Mouse (Mus musculus): ENCODE results near the gene Ddx24.
A peak's percentile ranks its signal among the peaks of the same experiment; 100 is the strongest.
"Not testable (repeated sequence)": the region's sequence is repeated elsewhere in the genome, so short reads cannot be mapped to it uniquely, and the experiment has no call there.

Ddx24 gene

GRCm38 (mm10) chr12:103425729-103426470 lies at the start of gene Ddx24:
Ddx24 (minus strand) TSS chr12:103425830.
- peak; percentile 98 for DNase-seq

DNA sequence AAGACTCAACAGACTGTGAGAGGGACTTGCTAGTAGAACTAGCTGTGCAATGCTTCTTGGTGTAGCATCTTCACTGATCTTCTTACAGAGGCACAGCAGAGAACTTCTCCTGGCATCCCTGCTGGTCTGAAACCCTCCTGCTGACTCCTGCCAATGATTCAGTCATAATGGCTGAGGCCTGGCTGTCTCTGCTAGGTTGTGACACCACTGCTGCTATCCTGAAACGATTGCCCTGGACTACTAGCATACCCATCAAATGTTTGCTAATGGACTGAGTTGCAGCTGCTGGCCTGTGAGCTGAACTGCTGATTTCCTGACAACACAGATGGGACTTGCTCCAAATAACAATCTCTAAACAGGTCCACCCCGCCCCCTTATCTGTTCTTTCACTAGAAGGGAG lies 48.9 kb upstream of the Ddx24 start:
- no peak for DNase-seq

GRCm38 (mm10) chr12:103457140-103457539 lies 31.5 kb upstream of the Ddx24 start, which contains the start of gene Ifi27l2b:
Ifi27l2b (minus strand) TSS chr12:103457223.
- DNase-seq = no peak

GRCm38 (mm10) chr12:103456727-103457126 lies 31.1 kb upstream of the Ddx24 start:
- DNase-seq = not testable (repeated sequence)

DNA sequence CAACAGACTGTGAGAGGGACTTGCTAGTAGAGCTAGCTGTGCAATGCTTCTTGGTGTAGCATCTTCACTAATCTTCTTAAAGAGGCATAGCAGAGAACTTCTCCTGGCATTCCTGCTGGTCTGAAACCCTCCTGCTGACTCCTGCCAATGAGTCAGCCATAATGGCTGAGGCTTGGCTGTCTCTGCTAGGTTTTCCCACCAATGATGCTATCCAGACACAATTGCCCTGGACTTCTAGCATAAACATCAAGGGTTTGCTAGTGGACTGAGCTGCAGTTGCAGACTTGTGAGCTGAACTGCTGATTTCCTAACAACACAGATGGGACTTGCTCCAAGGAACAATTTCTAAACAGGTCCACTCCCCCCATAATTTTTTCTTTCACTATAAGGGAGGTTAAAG lies 27.7 kb upstream of the Ddx24 start:
- no peak for DNase-seq

GRCm38 (mm10) chr12:103445060-103445459 lies 19.4 kb upstream of the Ddx24 start:
- no peak for DNase-seq

DNA sequence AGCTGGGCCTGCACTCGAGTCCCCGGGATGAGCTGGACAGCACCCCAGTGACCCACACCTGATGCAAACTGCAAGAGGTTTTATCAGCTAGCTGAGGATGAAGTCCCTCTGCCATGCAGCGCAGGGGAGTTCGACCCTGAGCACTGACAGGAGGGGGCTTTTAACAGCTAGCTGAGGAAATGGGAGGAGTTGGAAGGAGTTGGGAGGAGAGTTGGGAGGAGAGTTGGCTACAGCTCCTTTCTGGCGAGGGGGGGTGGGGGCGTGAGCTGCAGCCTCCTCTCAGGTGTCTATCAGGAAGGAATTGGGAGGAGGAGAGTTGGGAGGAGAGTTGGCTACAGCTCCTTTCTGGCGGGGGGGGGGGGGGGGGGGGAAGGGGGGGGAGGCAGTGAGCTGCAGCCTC lies 18.6 kb upstream of the Ddx24 start:
- DNase-seq = not testable (repeated sequence)

DNA sequence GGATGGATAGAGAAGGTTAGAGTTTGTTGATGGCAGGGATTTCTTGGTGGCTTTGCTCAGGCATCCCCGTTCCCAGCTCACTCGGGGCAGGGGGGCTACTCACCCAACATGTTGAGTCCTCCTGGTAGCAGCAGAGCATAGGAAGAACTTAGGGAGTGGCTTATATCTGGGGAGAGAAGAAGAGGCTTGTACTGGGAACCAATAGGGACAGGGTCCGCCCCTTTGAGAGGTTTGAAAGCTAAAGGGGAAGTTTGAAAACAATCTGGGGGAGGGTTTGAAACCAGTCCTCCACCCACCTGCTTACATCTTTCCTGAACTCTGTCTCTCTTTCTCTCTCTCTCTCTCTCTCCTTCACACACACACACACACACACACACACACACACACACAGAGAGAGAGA lies 17.9 kb upstream of the Ddx24 start, which contains the start of gene Ifi27l2a:
Ifi27l2a (minus strand) TSS at position 157 of the 400 bp plus-strand sequence.
- no peak for DNase-seq

DNA sequence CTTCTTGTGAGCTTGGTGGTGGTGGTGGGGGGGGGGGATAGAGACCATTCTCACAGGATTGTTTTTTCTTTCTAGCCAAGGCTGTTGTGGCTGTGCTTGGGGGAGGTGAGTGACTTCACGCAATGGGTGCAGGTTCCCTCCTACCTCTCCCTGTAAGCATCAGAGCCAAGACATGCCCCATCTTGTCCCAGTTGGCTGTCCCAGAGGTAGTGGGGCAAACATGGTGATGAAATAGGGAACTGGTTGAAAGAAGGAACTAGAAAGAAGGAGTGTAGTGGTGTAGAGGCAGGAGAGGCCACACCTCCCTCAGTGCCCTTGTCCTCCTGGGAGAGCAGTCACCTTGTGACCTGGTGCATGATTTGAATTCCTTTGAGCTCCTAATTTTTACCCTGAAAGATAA lies 12.0 kb upstream of the Ddx24 start:
- no peak for DNase-seq

DNA sequence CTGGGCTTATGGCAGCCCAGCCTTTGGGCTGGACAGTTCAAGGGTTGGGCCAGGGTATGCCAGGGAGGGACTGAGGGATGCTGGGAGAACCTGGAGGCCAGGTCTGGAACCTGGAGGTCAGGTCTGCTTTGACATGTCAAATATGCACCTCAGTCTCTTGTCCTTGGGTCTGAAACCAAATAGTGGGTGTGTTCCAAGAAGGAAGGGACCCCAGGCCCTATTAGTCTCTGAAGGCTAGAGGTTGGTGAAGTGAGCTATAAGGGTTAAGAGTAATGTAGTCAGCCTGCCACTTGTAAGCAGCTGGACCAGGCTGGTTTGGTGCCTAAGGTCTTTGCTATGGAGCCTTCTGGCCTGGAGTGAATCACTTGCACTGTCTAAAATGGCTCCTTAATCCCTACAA lies 9.2 kb upstream of the Ddx24 start:
- DNase-seq = no peak

DNA sequence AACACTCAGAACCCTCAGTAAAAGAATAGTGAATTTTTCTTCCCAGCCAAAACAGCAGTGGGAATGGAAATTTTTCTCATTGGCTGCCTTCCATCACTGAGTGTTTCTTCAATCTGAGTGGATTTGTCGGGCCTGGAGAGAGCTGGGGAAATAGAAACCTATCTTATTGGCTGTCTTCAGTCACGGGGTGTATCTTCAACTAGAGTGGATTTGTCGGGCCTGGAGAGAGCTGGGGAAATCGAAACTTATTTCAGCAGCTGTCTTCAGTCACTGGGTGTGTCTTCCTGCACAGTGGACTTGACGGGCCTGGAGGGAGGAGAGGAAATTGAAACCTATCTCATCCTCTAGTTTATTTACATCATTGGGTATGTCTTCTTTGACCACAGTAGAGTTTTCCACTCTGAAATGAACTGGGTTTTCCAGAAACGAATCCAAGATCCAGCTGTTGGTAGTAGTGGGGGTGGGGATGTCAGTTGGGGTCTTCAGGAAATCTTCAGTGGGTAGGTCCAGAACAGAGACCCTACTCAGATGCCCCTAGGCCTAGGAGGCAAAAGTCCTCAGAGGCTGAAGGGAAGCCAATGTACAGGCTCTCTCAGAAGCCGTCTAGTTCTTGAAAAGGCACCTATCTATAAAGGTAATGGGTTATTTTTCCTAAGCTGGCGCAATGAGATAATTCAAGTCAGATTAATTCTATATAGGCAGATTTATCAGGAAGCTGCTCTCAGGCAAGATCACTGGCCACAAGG lies 8.5 kb upstream of the Ddx24 start, which contains the start of gene Ifi27:
Ifi27 (plus strand) TSS at position 226 of the 746 bp plus-strand sequence.
- DNase-seq = peak; percentile 53 to 68

GRCm38 (mm10) chr12:103433430-103433829 lies 7.8 kb upstream of the Ddx24 start:
- no peak for DNase-seq

DNA sequence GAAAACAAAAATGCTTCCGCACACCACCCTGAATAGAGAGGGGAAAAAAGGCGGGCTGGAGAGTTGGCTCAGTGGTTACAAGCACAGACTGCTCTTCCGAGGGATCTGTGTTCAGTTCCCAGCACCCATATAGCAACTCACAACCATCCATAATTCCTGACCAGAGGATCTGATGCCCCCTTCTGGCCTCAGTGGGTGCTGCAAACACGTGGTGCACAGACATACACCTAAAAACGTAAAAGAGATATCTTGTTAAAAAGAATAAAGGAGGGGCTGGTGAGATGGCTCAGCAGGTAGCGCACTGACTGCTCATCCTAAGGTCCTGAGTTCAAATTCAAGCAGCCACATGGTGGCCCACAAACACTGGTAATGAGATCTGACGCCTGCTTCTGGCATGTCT lies 1.1 kb upstream of the Ddx24 start:
- DNase-seq = no peak

DNA sequence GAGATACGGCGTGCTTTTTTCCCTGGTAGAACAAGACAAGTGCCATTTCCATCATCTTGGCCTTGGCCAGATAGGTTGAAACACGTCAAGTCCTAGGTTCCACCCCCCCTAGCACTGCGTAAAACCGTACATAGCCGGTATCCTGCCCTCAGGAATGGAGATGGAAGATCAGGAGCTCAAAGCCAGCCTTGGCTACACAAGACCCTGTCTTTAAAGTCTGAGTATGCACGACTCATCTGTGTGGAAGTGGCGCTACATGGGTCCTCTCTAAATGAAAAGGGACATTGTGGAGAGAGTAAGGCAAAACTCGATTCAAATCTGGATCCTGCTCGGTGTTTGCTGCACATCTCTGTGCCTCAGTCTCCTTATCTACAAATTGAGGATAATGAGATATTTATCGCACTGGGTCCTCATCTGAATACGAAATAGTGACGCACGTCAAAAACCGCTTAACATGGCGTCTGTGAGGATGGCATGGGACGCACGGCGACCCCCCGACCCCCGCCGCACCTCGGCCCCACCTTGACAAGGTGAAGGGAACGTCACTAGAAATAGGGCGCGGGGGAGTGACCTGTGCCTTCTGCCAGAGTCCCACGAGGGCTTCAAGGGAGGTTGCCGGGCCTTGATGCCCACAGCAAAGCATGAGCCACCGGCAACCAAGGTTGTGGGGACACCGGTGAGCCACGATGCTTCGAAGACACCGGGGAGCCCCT lies 458 bp downstream of the Ddx24 start:
- DNase-seq = no peak

- no peak for DNase-seq
Measured at GRCm38 (mm10) chr12:103408144-103408543, 17.5 kb downstream of the Ddx24 start.

DNA sequence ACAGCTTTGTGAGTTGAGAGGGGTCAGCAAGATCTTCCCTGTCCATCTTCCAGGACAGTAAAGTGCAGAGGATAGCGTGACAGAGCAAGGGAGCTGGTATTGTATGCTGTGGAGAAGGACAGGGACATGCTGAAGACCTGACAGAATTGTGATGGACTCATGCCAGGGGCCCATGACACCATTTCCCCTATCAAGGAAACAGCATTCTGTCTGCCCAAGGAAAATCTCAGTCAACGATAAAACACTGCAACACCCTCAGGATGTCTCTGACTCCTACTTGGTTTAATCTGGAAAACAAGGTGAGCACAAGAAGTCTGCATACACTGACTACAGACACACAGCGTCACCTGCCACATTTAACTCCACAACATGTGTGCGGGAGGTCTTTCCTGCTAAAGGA lies 17.9 kb downstream of the Ddx24 start, which contains the start of gene 9330161L09Rik:
9330161L09Rik (minus strand) TSS at position 101 of the 400 bp plus-strand sequence.
- DNase-seq = no peak

GRCm38 (mm10) chr12:103404131-103404530 lies 21.5 kb downstream of the Ddx24 start:
- no peak for DNase-seq

- DNase-seq = no peak
Measured at GRCm38 (mm10) chr12:103396751-103397150, 28.9 kb downstream of the Ddx24 start.

GRCm38 (mm10) chr12:103395486-103396275 lies 29.9 kb downstream of the Ddx24 start:
- peak; percentile 16 to 35 for DNase-seq

DNA sequence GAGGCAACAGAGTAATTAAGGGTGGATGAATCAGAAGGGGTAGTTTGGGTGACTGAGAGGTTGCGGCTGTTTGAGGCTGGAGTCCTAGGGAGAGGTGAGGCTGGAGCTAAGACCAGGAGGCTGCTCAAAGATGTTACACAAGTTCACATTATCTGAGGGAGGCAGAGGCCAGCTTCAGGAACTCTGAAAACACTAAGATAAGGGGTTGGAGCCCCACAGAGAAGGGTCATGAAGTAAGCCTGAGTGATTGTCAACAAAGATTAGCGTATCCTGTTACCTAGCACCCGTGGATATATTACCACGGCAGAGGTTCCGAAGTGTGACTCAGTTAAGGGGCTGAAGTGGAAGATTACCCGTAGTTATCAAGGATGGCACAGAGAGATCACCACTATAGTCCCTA lies 32.1 kb downstream of the Ddx24 start:
- no peak for DNase-seq

GRCm38 (mm10) chr12:103391098-103391497 lies 34.5 kb downstream of the Ddx24 start:
- DNase-seq = no peak

GRCm38 (mm10) chr12:103389982-103390381 lies 35.6 kb downstream of the Ddx24 start:
- DNase-seq = no peak

All from kidney, postnatal 4 days (tissue).